Mouse (Mus musculus) right cerebral cortex, postnatal 14 days (tissue): Measurements from ENCODE around the gene Sla2.
"Not testable (repeated sequence)": the region's sequence is repeated elsewhere in the genome, so short reads cannot be mapped to it uniquely, and the experiment has no call there.

Source experiments
- DNase-seq: peaks from one replicate; pipeline ENCODE4 v3.0.0; 2022

Gene Sla2

GRCm38 (mm10) chr2:156863487-156864160 is 23.4 kb downstream of the Sla2 start:
- peak; percentile 20 for DNase-seq

GRCm38 (mm10) chr2:156862772-156863486 is 24.1 kb downstream of the Sla2 start, which contains the start of gene Rab5if:
TSS of gene Rab5if (plus strand) at chr2:156863128.
- peak; percentile 99 for DNase-seq

- peak; percentile 29 for DNase-seq
Observed at GRCm38 (mm10) chr2:156862041-156862717, 24.8 kb downstream of the Sla2 start.

- no peak for DNase-seq
Observed at GRCm38 (mm10) chr2:156858671-156859070, 28.3 kb downstream of the Sla2 start.

- no peak for DNase-seq
Observed at GRCm38 (mm10) chr2:156857835-156858234, 29.2 kb downstream of the Sla2 start, which contains the start of gene 4930518I15Rik. TSS of gene 4930518I15Rik (minus strand) at chr2:156857946.

GRCm38 (mm10) chr2:156857385-156857791 is 29.6 kb downstream of the Sla2 start:
- DNase-seq: no peak

GRCm38 (mm10) chr2:156856311-156856710 is 30.7 kb downstream of the Sla2 start:
- no peak for DNase-seq

- peak; percentile 32 for DNase-seq
Observed at GRCm38 (mm10) chr2:156853999-156854771, 32.8 kb downstream of the Sla2 start.

- not testable (repeated sequence) for DNase-seq
Observed at GRCm38 (mm10) chr2:156853584-156853983, 33.4 kb downstream of the Sla2 start.

- DNase-seq: no peak
Observed at GRCm38 (mm10) chr2:156850505-156850904, 36.5 kb downstream of the Sla2 start.

- DNase-seq: no peak
Observed at GRCm38 (mm10) chr2:156848526-156849182, 38.3 kb downstream of the Sla2 start.

GRCm38 (mm10) chr2:156847653-156848052 is 39.3 kb downstream of the Sla2 start:
- no peak for DNase-seq

GRCm38 (mm10) chr2:156844715-156845114 is 42.3 kb downstream of the Sla2 start:
- no peak for DNase-seq

GRCm38 (mm10) chr2:156843331-156843730 is 43.7 kb downstream of the Sla2 start:
- no peak for DNase-seq

GRCm38 (mm10) chr2:156842711-156843110 is 44.3 kb downstream of the Sla2 start:
- no peak for DNase-seq

- no peak for DNase-seq
Observed at GRCm38 (mm10) chr2:156841841-156842706, 44.9 kb downstream of the Sla2 start.

GRCm38 (mm10) chr2:156841028-156841840 is 45.8 kb downstream of the Sla2 start:
- peak; percentile 32 for DNase-seq

- no peak for DNase-seq
Observed at GRCm38 (mm10) chr2:156840301-156841027, 46.5 kb downstream of the Sla2 start.
